Mouse (Mus musculus) R1 (cell line): ENCODE results near the gene Elk4.

Experiments used
- DNase-seq: peaks from one replicate; pipeline ENCODE4 v3.0.0-alpha.2; 2018; ENCODE audit warnings: low read depth, low spot score

The Elk4 gene

GRCm38 (mm10) chr1:132007282-132007815 lies at the start of gene Elk4:
Elk4 (plus strand) TSS chr1:132007607.
- peak; percentile 87 for DNase-seq

DNA sequence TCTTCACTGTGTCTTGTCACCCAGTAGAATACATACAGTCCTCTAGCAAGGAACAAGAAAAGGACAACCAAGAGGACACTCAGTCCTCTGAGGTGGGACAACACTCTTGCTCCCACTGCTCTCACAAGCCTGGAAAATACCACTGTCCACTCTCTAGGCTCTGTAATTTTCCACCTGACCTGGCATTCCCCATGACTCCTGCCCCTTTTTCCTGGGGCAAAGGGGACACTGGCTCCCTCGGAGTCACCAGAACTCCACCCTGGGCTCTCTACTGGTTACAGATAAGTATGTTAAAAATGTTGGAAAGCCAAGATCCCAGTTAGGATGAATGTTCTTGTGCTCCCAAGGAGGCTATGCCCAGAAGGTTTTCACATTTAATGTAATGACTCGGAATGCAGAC lies 46.4 kb upstream of the Elk4 start:
- DNase-seq = no peak

- peak; percentile 80 for DNase-seq
These were observed 44.8 kb upstream of the Elk4 start, which contains the start of gene Slc45a3 for GRCm38 (mm10) chr1:131962606-131963084. Slc45a3 (plus strand) TSS chr1:131962967.

DNA sequence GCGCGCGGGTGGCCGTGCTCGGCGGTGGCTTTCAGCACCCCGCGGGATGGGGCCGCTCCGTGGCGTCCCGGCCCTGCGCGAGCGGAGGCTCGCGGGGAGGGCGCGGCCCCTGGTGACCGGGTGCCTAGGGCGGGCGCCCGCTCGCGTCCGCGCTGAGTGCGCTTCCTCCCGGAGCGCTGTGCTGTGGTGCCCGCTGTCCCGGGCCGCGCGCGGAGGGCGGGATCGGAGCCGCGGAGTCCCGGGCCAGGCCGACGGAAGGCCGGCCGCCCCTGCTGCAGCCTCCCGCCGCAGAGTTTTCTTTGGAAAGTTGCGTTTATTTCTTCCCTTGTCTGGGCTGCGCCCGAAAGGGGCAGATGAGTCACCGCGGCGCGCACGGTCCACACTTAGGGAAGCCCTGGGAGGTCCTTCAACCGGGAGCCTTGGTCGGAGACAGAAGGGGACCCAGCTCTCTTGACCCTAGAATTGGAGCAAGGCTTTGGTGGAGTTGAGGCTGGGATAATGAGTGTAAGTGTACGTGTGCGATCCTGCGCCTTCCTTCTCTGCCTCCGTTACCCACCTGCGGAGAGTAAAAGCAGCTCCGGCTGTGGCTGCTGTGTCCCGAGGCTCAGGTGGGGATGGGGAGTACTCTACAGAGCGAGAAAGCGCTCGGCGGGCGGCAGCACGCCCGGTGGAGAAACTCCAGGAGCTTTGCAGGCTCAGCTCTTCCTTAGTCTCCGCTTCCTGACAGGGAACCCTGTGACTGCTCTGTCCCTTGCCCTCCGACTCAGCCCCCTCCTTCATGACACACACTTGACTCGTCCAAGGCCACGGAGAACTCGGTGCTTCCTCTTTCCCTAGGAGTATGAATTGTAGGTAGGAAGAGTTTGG lies 44.1 kb upstream of the Elk4 start:
- peak; percentile 64 for DNase-seq

GRCm38 (mm10) chr1:131964100-131964499 lies 43.3 kb upstream of the Elk4 start:
- no peak for DNase-seq

- DNase-seq = no peak
These were observed 42.8 kb upstream of the Elk4 start for GRCm38 (mm10) chr1:131964580-131964979.

GRCm38 (mm10) chr1:131965818-131966217 lies 41.6 kb upstream of the Elk4 start:
- no peak for DNase-seq

GRCm38 (mm10) chr1:131967336-131967735 lies 40.1 kb upstream of the Elk4 start:
- DNase-seq = no peak

- DNase-seq = no peak
These were observed 38.9 kb upstream of the Elk4 start for GRCm38 (mm10) chr1:131968556-131968955.

- DNase-seq = no peak
These were observed 38.4 kb upstream of the Elk4 start for GRCm38 (mm10) chr1:131968983-131969382.

- no peak for DNase-seq
These were observed 37.6 kb upstream of the Elk4 start for GRCm38 (mm10) chr1:131969825-131970224.

- DNase-seq = no peak
These were observed 37.1 kb upstream of the Elk4 start for GRCm38 (mm10) chr1:131970322-131970660.

DNA sequence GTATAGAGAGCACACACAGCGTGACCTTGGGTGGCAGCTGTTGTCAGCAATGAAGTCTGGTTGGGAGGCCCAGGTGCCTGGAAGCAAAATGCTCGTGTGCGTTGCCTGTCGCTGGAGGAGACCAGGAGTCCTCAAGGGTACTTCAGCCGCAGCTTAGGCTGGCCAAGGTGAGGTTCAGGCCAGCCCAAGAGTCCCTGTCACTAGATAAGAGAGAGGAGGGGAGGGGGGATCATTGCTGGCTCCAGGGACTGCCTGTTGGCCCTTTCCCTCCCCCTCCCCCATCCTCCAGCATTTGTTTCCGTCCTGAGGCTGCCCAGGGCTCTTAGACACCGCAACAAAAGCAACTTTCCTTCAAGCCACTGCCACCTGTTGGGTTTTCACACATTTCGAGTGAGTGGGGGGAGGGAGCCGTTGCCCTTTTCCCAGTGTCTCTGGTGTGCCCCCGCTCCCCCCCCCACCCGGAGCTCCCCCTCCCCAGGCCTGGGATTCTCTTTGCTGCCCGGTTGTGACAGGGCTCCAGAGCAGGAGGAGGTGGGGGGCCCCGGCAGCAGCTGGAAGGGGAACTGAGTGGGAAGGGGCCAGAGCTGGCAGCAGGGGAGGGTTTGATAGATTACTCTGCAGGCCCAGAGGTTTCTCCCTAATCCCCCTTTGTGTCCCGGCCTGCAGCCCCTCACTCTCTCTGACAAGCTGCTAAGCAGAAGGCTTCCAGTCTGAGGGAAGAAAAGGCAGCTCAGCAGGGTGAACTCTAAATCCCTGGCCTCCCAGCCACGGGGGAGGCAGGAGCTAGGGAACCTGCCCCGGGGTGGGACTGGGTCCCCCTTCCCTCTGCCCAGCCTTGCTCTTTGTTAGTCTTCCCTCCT lies 36.5 kb upstream of the Elk4 start:
- peak; percentile 59 for DNase-seq

DNA sequence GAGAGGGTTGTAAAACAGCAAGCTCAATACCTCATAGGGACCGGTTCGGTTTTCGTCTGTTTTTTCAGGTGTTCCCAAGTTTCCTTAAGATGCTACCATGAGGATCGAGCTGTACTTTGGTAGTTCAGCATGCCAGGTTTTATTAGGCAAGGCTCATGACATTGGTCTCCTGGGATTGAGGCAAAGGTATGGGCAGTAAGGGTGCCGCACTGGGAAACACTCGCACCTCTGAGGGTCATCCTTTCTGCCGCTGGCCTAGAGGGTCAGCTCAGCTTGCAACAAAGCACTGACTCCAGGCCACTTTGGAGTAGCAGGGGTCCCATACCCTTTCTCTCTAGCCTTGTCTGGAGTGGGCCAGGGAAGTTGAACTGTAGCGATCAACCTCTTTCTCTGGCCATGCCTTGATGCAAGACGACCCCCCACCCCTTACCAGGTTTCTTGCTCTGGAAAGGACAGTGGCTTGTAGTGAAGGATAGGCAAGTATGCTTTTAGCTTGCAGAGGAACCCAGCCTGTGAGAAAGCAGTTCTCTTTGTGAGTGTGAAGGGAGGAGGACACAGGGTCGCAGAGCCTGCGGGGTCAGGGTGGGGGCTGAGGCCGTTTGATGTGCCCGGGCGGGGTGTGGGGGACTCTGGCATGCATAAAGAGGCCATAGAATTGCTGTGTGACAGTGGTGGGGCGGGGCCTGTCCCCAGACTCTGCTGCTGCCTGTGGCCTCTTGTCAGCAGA lies 35.5 kb upstream of the Elk4 start:
- no peak for DNase-seq

DNA sequence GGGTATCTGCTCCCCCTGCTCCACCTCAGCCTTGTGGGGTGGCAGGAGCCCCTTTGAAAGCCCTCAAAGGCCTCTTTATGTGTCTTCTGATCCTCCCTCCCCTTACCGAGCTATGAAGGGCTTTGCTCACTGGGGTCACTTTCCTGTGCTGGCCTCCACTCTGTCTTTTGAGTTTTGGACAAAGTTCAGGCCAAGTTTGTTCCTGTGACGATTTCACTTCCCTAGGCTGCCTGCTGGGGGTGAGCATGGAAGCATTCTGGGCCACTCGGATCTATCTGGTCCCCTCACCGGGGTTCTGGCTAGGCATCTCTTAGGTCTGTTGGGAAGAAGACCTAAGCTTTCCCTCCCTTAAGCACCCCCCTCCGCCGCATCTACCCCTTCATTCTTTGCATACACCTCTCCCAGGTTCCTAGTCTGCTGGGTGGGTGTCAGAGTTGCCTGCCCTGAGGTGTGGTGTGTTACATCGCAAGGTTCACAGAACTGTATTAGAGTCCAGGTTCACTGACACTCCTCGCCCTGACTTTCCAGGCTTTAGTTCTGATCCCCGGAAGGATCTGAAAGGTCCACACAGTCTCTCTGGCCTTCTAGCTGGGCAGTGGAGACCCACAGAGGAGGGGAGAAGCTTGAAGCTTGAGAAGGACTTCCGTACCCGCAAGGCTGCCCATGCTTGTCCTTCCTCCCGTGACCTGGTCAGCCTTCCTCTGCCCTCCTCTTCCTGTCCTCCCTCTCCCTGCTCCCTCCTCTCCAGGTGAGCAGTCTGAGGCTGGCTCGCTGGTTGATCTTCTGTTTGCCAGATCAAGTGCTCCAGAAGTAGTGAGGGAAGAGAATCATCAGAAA lies 34.7 kb upstream of the Elk4 start:
- no peak for DNase-seq

- DNase-seq = no peak
These were observed 33.4 kb upstream of the Elk4 start for GRCm38 (mm10) chr1:131973991-131974390.

GRCm38 (mm10) chr1:131976886-131977285 lies 30.5 kb upstream of the Elk4 start:
- no peak for DNase-seq

DNA sequence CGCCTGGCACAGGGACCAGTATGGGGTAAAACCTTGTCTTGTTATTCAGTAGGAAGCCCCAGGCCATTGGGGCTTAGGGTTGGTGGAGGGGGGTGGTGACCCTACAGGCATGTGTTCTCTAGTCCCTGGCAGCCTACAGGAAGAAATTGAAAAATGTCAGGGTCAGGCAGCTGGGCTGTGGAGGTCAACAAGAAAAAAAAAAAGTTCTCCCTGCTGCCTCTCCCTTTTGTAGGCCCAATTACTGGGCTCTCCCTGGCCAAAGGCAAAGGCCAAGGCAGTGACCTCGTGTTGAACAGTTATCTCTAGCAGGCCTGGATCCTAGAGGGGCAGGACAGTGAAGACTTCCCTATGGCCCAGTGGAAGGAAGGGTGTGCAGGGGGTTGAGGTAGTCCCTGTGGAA lies 26.9 kb upstream of the Elk4 start:
- no peak for DNase-seq

- DNase-seq = peak; percentile 79
These were observed 25.9 kb upstream of the Elk4 start for GRCm38 (mm10) chr1:131981378-131982013.

DNA sequence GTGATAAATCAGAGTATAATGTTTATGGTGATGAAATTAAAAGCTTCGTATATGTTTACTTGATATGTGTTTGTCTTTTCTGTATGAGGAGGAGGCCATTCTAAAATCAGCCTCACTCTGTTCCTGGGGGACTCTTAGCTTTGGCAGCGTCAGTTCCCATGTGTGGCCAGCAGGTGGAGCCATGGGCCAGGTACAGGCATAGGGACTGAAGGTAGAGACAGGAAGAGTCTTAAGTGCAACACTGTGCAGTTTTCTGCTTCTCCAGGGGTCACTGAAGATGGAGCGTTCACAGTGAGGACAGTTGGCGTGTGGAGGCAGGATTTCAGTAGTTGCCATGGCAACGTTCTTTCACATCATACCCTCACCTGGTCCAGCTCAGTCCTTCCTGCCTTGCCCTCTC lies 24.5 kb upstream of the Elk4 start:
- DNase-seq = peak; percentile 81
